Mouse (Mus musculus) liver, embryonic 14.5 days (tissue): Measurements from ENCODE around the gene Fhl3.

Experiments used
- CTCF ChIP-seq: IDR thresholded peaks from 2 replicates; pipeline ENCODE4 v1.5.1; 2016; ENCODE audit warnings: antibody characterized with exemption, low read depth, control low read depth
- EP300 ChIP-seq: IDR thresholded peaks from 2 replicates; pipeline ENCODE4 v1.6.1; 2016; ENCODE audit warnings: antibody characterized with exemption, low read depth

GRCm38 (mm10) chr4:124700248-124700971 is at the start of gene Fhl3:
- no peak for TF ChIP-seq CTCF
- no peak for TF ChIP-seq EP300
